Mouse (Mus musculus): Measurements from ENCODE around the gene Cct4.

The Cct4 gene

DNA sequence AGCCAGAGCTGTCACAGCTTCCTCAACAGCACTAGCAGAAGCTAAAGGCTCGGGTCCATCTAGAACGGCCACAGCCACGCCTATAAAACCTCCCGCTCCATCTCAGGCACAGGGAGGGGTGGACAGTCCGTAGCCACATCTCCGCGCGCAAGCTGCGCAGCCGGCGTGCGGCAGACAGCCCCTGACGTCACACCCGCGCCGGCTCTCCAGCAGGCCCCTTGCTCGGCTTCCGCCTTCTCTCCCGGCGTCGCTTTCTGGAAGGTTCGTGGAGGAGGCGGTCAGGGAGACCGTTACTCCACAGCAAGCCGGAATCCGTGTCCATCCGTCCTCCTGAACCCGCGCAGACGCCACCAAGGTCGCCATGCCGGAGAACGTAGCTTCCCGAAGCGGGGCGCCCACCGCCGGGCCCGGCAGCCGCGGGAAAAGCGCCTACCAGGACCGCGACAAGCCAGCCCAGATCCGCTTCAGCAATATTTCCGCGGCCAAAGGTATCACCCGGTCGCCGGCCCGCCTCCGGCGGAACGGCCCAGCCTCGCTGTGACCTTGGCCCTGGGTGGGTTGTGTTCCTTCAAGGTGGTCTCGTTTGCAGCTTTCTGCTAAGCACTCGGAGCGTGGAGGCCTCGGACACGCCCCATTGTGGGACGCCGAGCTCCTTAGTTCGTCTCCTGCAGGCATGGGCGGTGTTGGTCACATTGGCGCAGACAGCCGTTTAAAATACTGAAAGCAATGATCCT, at the start of gene Cct4:
Gene Cct4 (plus strand): TSS at position 127 of the 734 bp plus-strand sequence.
- peak; percentile 86 to 90 for DNase-seq

DNA sequence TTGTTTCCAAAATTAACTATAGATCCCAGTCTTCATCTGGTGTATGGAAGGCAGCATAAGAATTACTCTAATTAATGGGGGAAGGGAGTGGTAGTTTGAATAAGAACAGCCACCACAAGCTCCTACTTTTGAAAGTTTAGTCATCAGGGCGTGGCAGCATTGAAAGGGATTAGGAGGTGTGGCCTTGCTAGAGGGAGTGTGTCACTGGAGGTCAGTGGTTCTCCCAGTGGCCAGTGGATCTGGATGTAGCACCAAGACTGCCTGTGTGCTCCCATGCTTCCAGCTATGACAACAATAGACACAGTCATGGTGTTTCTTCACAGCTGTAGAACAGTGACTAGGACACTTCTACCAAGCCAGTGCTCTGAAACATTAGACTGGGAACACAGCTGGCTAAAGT, 41.2 kb upstream of the Cct4 start:
- DNase-seq, result no peak

DNA sequence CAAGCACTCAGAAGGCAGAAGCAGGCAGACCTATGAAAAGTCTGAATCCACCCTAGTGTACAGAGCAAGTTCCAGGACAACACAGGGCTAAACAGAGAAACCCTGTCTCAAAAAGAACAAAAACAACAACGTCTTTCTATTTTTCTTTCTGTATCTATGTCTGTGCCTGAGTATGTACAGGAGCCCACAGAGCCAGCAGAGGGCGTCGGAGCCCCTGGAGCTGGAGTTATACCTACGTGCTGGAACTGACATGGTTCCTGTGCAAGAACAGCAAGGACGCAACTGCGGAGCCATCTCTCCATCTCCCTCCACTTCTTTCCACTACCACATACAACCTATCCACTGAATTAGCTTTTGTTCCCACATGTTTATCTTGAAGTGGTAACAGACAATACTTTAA, 40.2 kb upstream of the Cct4 start:
- DNase-seq, result no peak

DNA sequence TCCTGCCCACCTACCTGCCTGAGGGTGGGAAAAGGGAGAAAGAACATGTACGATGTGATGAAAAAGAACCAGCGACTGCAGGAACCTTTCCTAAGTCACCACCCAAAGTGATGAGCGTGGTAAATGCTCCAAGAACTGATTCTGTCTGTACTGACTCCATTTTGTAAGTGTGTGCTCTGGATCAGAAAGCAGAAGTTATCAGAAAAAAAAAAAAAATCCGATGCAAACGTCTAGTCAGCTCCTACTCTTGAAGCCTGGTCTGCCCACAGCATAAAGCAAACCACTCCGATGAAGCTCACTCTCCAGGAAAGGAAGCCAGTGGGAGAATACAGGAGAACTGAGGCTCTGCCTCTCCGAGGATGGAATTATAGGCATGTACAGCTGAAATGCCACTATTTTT, 37.7 kb upstream of the Cct4 start:
- no peak for DNase-seq

DNA sequence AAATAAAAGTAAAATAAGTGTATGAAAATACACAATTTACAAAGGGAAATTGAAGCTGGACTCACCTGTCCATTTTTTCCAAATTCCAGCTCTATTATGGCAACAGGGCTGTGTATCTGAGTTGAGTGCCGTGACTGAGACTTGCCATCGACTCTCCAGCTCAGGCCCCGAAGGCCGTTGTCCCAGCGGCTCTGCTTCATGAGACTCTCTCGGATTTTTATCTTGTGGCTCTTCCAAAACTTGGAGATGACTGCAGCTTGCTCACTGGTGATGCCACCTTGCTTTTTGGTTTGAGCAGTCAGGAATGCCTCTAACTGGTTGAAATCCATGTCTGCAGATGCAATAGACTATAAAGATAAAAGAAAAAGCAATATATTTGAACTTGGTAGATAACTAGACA, 34.0 kb upstream of the Cct4 start:
- DNase-seq, result no peak

DNA sequence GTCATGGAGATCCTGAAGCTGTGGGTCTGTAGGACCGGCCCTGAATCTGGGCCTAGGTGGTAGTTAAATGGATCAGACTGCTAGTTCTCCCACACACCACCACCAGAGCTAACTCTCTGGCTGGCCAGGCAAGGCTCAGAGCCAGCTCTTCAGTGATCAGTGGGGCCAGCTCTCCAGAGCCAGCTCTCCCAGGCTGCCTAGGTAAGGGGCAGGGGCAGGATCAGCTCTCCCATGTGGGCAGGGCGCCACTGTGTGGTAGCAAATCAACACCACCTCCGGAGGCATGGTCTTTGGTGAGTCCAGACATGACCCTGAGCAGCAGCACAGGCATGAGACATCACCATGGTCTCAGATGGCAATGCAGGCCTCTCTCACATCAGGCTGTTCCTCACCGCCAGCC, 33.5 kb upstream of the Cct4 start:
- DNase-seq, result peak; percentile 44 to 61

DNA sequence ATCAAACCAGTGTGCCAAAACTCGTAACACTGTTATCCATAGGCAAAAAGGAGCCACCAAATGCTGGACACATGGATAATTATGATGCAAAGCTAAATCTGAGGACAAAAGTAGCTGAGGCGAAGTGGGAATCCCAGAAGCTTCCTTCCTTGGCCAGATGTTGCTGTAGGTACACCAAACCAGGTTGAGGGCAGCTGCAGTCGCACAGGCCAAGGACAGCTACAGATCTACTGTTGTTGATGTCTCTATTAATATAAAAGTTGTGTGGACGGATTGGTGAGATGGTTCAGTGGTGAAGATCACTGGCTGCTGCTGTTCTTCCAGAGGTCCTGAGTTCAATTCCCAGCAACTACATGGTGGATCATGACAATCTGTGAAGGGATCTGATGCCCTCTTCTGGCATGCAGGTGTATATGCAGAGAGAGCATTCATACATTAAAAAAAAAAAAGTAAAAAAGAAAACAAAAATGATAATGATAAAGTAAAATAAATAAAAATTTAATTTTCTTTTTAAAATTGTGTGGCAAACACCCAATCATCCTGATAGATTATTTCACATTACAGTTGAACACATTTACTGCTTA, 32.4 kb upstream of the Cct4 start:
- no peak for DNase-seq

DNA sequence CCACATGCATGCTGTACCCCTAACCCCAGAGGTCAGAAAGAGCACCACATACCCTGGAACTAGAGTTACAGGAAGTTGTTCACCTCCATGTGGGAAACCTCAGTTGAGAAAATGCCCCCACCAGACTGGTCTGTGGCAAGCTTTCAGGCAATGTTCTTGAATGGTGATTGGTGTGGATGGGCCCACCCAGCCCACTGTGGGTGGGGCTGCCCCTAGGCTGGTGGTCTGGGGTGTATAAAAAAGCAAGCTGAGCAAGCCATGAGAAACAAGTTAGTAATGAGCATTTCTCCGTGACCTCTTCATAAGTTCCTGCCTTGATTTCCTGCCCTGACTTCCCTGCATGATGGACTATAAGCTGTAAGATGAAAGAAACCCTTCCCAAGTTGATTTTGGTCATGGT, 28.2 kb upstream of the Cct4 start:
- DNase-seq, result no peak

DNA sequence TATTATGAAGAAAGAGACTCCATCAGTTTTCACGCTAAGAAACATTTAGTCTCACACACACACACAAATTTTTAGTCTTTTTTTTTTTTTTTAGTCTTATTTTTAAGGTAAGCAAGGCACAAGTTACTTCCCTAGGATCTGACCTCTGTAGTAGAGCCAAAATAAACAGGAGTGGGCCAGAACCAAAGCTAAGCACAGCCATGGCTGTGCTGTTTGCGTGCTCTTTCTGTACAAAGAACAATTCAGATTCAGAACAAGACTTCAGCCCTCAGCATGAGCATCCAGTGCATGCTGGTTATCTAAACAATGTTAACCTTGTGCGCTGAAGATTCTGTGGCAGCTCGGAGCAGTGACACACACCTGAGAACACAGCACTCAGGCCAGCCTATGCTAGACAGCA, 25.9 kb upstream of the Cct4 start:
- no peak for DNase-seq

DNA sequence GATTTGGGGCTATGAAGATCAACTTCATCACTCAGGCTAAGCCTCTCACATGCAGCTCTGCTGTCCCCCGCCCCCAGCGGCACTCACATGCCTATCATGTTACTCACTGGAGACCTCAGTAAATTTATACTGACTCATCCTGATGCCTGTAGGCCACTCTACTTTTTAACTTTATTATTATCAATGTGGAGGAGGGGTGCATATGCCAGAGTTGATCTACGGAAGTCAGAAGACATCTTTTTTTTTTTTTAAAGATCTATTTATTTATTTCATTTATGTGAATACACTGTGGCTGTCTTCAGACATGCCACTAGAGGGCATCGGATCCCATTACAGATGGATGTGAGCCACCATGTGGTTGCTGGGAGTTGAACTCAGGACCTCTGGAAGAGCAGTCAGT, 24.8 kb upstream of the Cct4 start:
- DNase-seq, result no peak

DNA sequence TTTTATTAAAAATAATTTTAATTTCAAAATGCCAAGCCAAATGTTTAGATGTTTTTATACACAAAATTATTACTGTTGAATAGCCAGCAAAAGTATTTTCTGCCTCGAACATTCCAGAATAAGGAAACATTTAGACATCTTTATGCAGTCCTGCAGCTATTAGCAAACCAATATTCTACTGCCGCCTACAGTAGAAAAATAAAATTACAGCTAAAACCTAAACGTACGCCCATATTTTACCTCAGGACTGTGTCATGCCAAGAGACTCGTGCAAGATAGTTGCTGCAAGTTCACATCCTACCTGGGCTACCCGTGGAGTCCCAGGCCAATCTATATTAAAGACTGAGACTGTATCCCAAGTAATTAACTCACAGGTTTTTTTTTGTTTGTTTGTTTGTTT, 20.8 kb upstream of the Cct4 start:
- no peak for DNase-seq

DNA sequence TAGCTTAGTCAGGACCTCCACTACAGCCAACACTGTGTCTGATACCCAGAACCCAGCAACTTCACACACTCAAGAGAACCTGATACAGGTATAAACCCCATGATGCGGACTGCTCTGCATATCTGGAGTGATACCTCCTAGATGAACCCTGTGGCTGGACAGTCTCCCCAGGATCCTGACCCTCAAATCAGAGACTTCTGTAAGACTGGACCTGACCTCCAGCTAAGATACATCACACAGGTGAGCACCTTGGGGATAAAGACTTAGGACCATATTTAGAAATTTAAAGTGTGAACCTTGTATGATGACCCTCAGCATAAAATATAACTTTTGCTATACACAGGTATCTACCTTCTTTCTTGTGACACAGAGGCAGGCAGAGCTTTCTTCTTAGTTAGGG, 19.8 kb upstream of the Cct4 start:
- DNase-seq, result no peak

DNA sequence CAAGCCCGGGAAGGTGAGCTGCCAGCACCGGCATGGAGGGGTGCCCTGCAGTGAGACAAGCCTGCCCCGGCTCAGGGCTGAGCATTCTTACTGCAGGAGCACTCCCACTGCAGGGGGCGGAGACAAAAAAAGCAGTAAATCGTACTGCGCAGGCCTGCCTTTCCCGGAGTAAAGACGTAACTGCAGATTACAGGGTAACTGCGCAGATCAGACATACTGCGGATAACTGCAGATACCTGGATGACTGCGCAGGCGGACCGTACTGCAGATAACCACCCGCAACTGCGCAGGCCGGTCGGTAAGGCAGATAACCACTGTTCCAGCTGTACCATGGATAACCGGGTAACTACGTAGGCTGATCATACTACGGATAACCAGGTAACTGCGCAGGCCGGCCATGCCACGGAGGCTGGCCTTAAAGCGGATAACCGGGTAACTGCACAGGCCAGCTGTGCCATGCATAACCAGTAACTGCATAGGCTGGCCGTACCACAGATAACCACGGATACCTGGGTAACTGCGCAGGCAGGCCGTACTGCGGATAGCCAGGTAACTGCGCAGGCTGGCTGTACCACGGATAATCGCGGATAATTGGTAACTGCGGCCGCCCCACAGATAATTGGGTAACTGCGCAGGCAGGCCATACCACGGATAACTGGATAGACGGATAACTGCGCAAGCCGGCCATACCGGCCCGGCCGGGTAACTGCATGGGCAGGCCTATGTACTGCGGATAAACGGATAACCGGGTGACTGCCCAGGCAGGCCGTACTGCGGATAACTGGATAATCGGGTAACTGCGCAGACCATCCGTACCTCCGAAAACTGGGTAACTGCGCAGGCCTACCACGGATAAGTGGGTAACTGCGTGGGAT, 18.2 kb upstream of the Cct4 start, which contains the start of gene Zrsr1:
Gene Zrsr1 (plus strand): TSS at position 171 of the 875 bp plus-strand sequence.
- DNase-seq, result peak; percentile 51 to 55

DNA sequence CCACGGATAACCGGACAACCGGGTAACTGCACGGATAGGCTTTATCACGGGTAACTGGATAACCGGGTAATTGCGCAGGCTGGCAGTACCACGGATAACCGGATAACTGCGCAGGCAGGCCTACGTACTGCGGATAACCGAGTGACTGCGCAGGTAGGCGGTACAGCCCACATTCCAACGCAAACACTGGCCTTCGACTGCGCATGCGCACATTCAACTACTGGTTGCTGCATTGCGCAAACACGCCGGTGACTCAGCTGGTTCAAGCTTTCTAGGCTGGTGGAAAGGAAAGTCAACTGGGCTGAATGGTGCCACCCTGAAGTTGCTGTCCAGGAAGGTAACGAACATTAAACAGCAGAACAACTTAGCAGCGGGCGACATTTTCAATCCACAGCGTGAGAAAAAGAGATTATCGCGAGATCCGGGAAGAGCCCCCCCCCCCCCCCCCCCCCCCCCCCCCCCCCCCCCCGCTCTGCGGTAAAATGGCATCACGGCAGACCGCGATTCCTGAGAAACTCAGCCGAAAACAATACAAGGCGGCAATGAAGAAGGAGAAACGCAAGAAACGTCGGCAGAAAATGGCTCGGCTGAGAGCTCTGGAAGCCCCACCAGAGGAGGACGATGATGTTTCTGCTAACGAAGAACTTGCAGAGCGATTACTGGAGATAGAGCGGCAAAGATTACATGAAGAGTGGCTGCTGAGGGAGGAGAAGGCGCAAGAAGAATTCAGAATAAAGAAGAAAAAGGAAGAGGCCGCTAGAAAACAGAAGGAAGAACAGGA, 17.4 kb upstream of the Cct4 start:
- DNase-seq, result peak; percentile 71 to 74

DNA sequence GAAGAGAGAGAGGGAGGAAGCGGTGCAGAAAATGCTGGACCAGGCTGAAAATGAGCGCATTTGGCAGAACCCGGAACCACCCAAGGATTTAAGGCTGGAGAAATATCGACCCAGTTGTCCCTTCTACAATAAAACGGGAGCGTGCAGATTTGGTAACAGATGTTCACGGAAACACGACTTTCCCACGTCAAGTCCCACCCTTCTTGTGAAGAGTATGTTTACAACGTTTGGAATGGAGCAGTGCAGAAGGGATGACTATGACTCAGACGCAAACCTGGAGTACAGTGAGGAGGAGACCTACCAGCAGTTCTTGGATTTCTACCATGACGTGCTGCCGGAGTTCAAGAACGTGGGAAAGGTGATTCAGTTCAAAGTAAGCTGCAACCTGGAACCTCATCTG, 16.7 kb upstream of the Cct4 start:
- no peak for DNase-seq

DNA sequence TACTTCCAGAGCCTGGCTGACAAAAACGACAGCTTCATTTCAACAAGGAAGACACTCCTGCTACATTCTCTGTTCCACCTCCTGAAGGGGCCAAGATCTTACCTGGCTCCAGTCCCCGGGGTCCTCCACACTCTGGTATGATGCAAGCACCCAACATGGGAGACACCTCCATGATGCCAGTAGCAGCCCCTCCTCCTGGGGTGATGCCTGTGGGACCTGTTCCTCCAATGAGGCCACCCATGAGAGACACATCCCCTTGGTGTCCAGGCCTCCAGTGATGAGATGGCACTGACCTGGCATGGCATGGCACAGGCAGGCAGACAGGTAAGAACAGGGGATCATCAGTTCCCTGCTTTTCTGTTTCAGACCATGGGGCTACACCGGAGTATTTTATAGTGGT, 12.1 kb upstream of the Cct4 start:
- DNase-seq, result no peak

DNA sequence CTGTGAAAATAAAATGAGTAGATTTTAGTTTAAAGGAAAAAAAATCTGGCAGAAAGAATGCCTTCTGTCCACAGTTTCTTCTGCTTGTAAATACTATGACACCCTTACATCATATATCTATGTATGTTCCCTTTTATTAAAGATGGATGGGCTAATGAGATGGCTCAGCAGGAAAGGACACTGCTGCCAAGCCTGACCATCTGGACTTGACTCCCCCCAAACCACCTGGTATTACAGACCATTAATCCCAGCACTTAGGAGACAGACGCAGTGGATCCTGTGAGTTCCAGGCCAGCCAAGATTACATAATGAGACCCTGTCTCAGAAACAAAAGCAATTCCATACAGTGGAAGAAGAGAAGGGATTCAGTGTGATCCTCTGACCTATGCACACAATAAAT, 11.6 kb upstream of the Cct4 start:
- no peak for DNase-seq

DNA sequence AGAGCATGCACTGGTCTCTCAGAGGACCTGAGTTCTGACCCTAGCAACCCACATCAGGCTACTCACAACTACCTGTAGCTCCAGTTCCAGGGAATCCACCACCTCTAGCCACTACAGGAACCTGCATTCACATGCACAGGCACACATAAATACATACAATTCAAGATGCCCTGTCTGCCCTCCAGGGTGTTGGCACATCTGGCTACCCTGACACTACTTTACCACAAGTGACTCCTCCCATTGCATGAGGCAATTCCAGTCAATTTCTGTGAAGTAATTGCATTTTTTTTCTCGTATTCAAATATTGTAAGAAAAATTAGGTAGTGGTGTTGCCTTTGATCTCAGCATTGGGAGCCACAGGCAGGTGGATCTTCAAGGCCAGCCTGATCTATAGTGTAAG, 11.1 kb upstream of the Cct4 start:
- DNase-seq, result no peak

DNA sequence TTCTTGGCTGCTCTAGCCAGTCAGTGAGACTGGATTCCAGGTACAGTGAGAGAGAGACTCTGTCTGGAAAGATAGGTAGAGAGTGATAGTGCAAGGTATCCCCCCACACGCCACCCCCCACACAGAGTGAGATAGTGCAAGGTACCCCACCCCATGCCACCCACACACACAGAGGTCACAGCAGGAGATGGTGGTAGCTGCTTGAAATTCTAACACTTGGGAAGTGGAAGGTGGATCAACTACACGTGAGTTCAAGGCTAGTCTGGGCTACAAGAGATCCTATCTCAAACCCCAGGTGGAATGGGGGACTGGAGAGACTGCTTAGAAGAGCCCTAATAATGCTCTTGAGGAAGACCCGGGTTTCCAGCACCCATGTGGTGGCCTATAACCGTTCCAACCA, 9.3 kb upstream of the Cct4 start:
- no peak for DNase-seq

DNA sequence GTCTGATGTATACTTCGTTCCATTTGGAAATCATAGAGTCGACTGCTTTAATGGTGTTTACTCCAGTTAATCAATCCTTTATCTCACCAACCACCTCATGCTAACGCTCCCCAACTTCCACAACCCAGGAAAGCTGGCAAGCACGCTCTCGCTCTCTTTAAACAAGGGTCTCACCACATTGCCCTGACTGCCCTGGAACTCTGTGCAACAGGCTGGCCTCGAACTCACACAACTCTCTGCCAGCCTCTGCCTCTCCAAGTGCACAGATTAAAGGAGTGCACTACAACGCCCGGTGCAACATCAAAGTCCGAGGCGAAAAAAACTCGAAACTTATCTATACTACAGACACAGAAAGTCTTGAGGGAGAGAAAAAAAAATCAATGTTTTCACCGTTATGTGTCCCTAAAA, 8.8 kb upstream of the Cct4 start:
- peak in 1 of 2 experiments; percentile 11 for DNase-seq

DNA sequence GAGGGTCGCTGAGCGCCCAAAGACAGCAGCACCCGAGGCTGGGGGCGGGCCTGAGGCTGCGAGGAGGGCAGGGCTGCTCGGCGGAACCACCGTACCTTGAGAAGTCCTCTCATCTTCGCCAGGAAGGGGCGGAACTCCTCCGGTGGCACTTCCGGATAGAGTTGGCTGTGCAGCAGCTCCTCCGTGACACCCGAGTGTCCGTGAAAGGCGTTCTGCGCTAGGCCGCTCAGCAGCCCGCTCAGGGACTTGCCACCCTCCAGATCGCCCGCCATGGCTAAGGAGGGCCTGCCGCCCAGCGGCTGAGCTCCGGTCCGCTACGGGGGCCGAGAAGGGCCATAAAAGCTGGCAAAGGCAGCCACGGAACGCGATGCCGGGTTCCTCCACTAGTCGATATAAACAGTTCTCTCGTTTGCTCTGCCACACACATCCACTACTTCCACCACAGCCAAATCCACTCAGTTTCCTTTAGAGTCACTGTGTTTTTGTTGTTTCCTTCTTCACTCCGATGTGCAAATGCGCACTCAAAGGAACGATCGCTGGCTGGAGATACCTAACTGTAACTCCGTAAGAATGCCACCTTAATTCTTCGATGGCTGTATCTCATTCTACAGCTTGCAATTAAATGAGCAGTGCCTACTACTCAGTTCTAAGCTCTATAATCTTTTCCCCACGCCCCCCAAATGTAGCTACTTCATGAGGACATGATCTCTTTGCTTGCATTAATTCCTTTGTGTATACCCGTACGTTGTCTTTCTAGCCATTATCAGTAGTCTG, 8.1 kb upstream of the Cct4 start, which contains the start of the genes Gm28048 and Commd1:
Gene Gm28048 (minus strand): TSS at position 107 of the 774 bp plus-strand sequence.
Gene Commd1 (minus strand): TSS at position 399 of the 774 bp plus-strand sequence.
- peak; percentile 90 to 97 for DNase-seq

DNA sequence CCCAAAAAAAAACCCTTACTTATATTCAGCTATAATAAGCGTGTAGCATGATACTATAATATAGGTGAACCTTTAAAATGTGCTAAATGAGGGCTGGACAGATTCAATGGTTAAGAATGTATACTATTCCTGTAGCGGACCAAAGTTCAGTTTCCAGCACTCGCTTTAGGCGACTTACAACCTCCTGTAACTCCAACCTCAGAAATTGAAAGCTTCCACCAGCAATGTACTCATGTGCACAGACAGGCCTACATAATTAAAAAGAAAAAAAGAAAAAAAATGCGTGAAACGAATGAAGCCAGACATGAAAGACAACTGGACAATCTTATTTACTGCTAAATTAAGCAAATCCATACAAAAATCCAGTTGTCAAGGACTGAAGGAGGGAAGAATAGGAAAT, 7.5 kb upstream of the Cct4 start:
- DNase-seq, result no peak
